ENCODE assay signal across 11 mouse cellular contexts in genomic region chr6:82763871-82764503, GRCm38 (mm10). TPM values are rescaled to one million over a fixed set of nuclear protein-coding genes. Genes with fewer than 3 reads are reported as not detected.
A peak's percentile ranks its signal among the peaks of the same experiment; 100 is the strongest.
DNase-seq lines count a peak whose midpoint lies in the region; ATAC-seq and TF ChIP-seq lines count a peak whose summit lies in the region.
"Had no signal": no experiment of that assay in that cellular context is flagged by ENCODE, and none has a peak within 500 bp of the region (broad histone marks: within the 10 kb centered on the region; RNA-seq: fewer than 3 reads in every experiment).

No protein-coding gene starts in this region.

- 53% methylated on average over 9 of the region's 9 CpGs for WGBS in limb, embryonic 15.5 days
- WGBS in limb, embryonic 10.5 days = 52% methylated on average over 9 of the region's 9 CpGs
- WGBS in bone marrow, adult 2 months = 5% methylated on average over 9 of the region's 9 CpGs
- WGBS in intestine, embryonic 14.5 days = 21% methylated on average over 9 of the region's 9 CpGs
- WGBS in small intestine, adult 2 months = 14% methylated on average over 9 of the region's 9 CpGs
- WGBS in forebrain, embryonic 13.5 days = 58% methylated on average over 9 of the region's 9 CpGs

- H3K9ac ChIP-seq in limb, embryonic 15.5 days = no peak overlapping the region
- no peak overlapping the region for H3K9ac ChIP-seq in intestine, embryonic 14.5 days (ENCODE audit: low read length)
- no peak overlapping the region for H3K9ac ChIP-seq in forebrain, embryonic 13.5 days
- H3K9ac ChIP-seq: forebrain, embryonic 15.5 days; limb, embryonic 13.5 days had no signal

- peak overlapping the region; percentile 30; the same call in 1 of the 2 replicates for H3K27ac ChIP-seq in limb, embryonic 15.5 days
- no peak overlapping the region for H3K27ac ChIP-seq in limb, embryonic 10.5 days
- H3K27ac ChIP-seq in bone marrow, adult 2 months (ENCODE audit: control insufficient read depth, insufficient read depth, low read depth, low read length, poor library complexity) = peak overlapping the region; percentile 85
- peak overlapping the region; percentile 34; the same call in 1 of the 2 replicates for H3K27ac ChIP-seq in intestine, embryonic 14.5 days (ENCODE audit: low read depth)
- H3K27ac ChIP-seq in small intestine, adult 2 months (ENCODE audit: insufficient read depth, low read depth, low read length) = peak overlapping the region; percentile 64
- H3K27ac ChIP-seq in forebrain, embryonic 13.5 days = no peak overlapping the region
- H3K27ac ChIP-seq: forebrain, embryonic 15.5 days; limb, embryonic 13.5 days had no signal

- no peak for TF ChIP-seq CTCF in bone marrow, adult 2 months (IDR thresholded peaks at IDR 0.05; ENCODE audit: control insufficient read depth, insufficient read depth, low read length)
- TF ChIP-seq CTCF in small intestine, adult 2 months (IDR thresholded peaks at IDR 0.05; ENCODE audit: extremely low read depth, insufficient read length, insufficient replicate concordance, low read depth, low read length) = no peak

- H3K27me3 ChIP-seq in limb, embryonic 15.5 days = no peaks in the 10 kb centered on the region
- H3K27me3 ChIP-seq in limb, embryonic 10.5 days (ENCODE audit: low read depth, poor library complexity, severe bottlenecking) = no peaks in the 10 kb centered on the region
- H3K27me3 ChIP-seq in intestine, embryonic 14.5 days (replicated peaks; ENCODE audit: control insufficient read depth, insufficient read depth, low read length) = no peaks in the 10 kb centered on the region
- no peaks in the 10 kb centered on the region for H3K27me3 ChIP-seq in small intestine, adult 2 months (ENCODE audit: control insufficient read depth, insufficient read depth, low read length)
- H3K27me3 ChIP-seq in forebrain, embryonic 13.5 days = no peaks in the 10 kb centered on the region
- H3K27me3 ChIP-seq: forebrain, embryonic 15.5 days; limb, embryonic 13.5 days had no signal

- no peak for ATAC-seq in limb, embryonic 15.5 days (ENCODE audit: insufficient number of reproducible peaks, low FRiP score, low TSS enrichment, low read depth)
- ATAC-seq in intestine, embryonic 14.5 days (replicated peaks; ENCODE audit: low FRiP score, low TSS enrichment, low read depth) = peak; percentile 77
- no peak for ATAC-seq in forebrain, embryonic 13.5 days
- ATAC-seq: activated CD4-positive, CD25-positive, alpha-beta regulatory T cell, adult 4 months; forebrain, embryonic 15.5 days had no signal

- H3K4me1 ChIP-seq in limb, embryonic 15.5 days = peaks cover 12% of the 10 kb centered on the region
- H3K4me1 ChIP-seq in limb, embryonic 10.5 days = peaks cover 3% of the 10 kb centered on the region; the same call in 1 of the 2 replicates
- H3K4me1 ChIP-seq in bone marrow, adult 2 months (ENCODE audit: control insufficient read depth, insufficient read depth, low read length) = peaks cover 13% of the 10 kb centered on the region
- H3K4me1 ChIP-seq in intestine, embryonic 14.5 days (replicated peaks; ENCODE audit: control insufficient read depth, insufficient read depth, low read length) = peaks cover 23% of the 10 kb centered on the region
- H3K4me1 ChIP-seq in small intestine, adult 2 months (ENCODE audit: control insufficient read depth, insufficient read depth, insufficient read length, low read length) = peaks cover 53% of the 10 kb centered on the region
- H3K4me1 ChIP-seq in forebrain, embryonic 13.5 days = 0 out of 2 replicates have a peak, but pooled peaks cover 5% of the 10 kb centered on the region
- H3K4me1 ChIP-seq: limb, embryonic 13.5 days had no signal

- 0 out of 2 replicates have a peak, but pooled peaks cover 10% of the 10 kb centered on the region for H3K36me3 ChIP-seq in limb, embryonic 15.5 days
- H3K36me3 ChIP-seq in limb, embryonic 10.5 days = peaks cover 26% of the 10 kb centered on the region
- H3K36me3 ChIP-seq in intestine, embryonic 14.5 days (ENCODE audit: control insufficient read depth, insufficient read depth, low read length) = peaks cover 8% of the 10 kb centered on the region
- H3K36me3 ChIP-seq in small intestine, adult 2 months (ENCODE audit: control insufficient read depth, insufficient read depth, low read length) = no peaks in the 10 kb centered on the region
- H3K36me3 ChIP-seq in forebrain, embryonic 13.5 days (ENCODE audit: poor library complexity, severe bottlenecking) = peaks cover 11% of the 10 kb centered on the region; the same call in 1 of the 2 replicates
- H3K36me3 ChIP-seq: forebrain, embryonic 15.5 days had no signal

- no peak for TF ChIP-seq POLR2A in bone marrow, adult 2 months (IDR thresholded peaks at IDR 0.05; ENCODE audit: borderline replicate concordance, control insufficient read depth, low read depth, low read length)
- TF ChIP-seq POLR2A in small intestine, adult 2 months (IDR thresholded peaks at IDR 0.05; ENCODE audit: low read depth, low read length) = no peak

- no peak for DNase-seq in limb, embryonic 10.5 days (ENCODE audit: low spot score)
- DNase-seq in intestine, embryonic 14.5 days (ENCODE audit: low spot score) = no peak
- DNase-seq in cerebellum, postnatal 36 days = no peak
- DNase-seq in MN1 (ENCODE audit: low spot score) = no peak

- no peaks in the 10 kb centered on the region for H3K9me3 ChIP-seq in limb, embryonic 15.5 days
- no peaks in the 10 kb centered on the region for H3K9me3 ChIP-seq in limb, embryonic 10.5 days (replicated peaks)
- no peaks in the 10 kb centered on the region for H3K9me3 ChIP-seq in intestine, embryonic 14.5 days (ENCODE audit: control insufficient read depth, low read length)
- H3K9me3 ChIP-seq in forebrain, embryonic 13.5 days (replicated peaks) = no peaks in the 10 kb centered on the region
- H3K9me3 ChIP-seq: forebrain, embryonic 15.5 days; limb, embryonic 13.5 days had no signal

- H3K4me3 ChIP-seq in limb, embryonic 15.5 days = no peak overlapping the region
- no peak overlapping the region for H3K4me3 ChIP-seq in limb, embryonic 10.5 days
- no peak overlapping the region for H3K4me3 ChIP-seq in bone marrow, adult 2 months (replicated peaks; ENCODE audit: control insufficient read depth, low read depth, low read length)
- no peak overlapping the region for H3K4me3 ChIP-seq in intestine, embryonic 14.5 days (ENCODE audit: low read depth, low read length)
- no peak overlapping the region for H3K4me3 ChIP-seq in small intestine, adult 2 months (ENCODE audit: low read depth, low read length)
- no peak overlapping the region for H3K4me3 ChIP-seq in forebrain, embryonic 13.5 days
- H3K4me3 ChIP-seq: forebrain, embryonic 15.5 days; limb, embryonic 13.5 days had no signal

- H3K4me2 ChIP-seq in limb, embryonic 15.5 days = no peak overlapping the region
- H3K4me2 ChIP-seq in intestine, embryonic 14.5 days (ENCODE audit: low read length) = peak overlapping the region; percentile 16; the same call in 1 of the 2 replicates
- H3K4me2 ChIP-seq in forebrain, embryonic 13.5 days = no peak overlapping the region
- H3K4me2 ChIP-seq: forebrain, embryonic 15.5 days; limb, embryonic 13.5 days had no signal

RNA-seq across cellular contexts. Expression of gene Hk2, which starts 10.3 kb away (rescaled TPM):
- polyA plus RNA-seq in limb, embryonic 15.5 days (2015; fragmentation: Nextera tagmentation; extraction: Ambion mirVana) = 25.4 TPM in 2 replicates
- polyA plus RNA-seq in limb, embryonic 10.5 days (2016; fragmentation: Nextera tagmentation; extraction: Ambion mirVana) = 27.5 and 35.9 TPM in 2 replicates
- 6.8 and 33.9 TPM in 2 replicates for polyA plus RNA-seq in bone marrow, adult 2 months (2011; ENCODE audit: insufficient read depth, insufficient read length, low replicate concordance, missing spikeins)
- 31.9 and 32.3 TPM in 2 replicates for polyA plus RNA-seq in intestine, embryonic 14.5 days (2014; fragmentation: Nextera tagmentation; extraction: Ambion mirVana)
- polyA plus RNA-seq in small intestine, adult 2 months (2012; rRNA removed) = 2.2 and 6.1 TPM in 2 replicates
- 13.4 and 16.8 TPM in 2 replicates for polyA plus RNA-seq in forebrain, embryonic 13.5 days (2015; fragmentation: Nextera tagmentation; extraction: Ambion mirVana)

RNA-seq across cellular contexts. Expression of gene Pole4, which starts 58.8 kb away (rescaled TPM):
- polyA plus RNA-seq in limb, embryonic 15.5 days (2015; fragmentation: Nextera tagmentation; extraction: Ambion mirVana) = 89.2 and 92.9 TPM in 2 replicates
- polyA plus RNA-seq in limb, embryonic 10.5 days (2016; fragmentation: Nextera tagmentation; extraction: Ambion mirVana) = 90.6 and 92.5 TPM in 2 replicates
- polyA plus RNA-seq in bone marrow, adult 2 months (2011; ENCODE audit: insufficient read depth, insufficient read length, low replicate concordance, missing spikeins) = 33.0 and 44.4 TPM in 2 replicates
- polyA plus RNA-seq in intestine, embryonic 14.5 days (2014; fragmentation: Nextera tagmentation; extraction: Ambion mirVana) = 107 and 116 TPM in 2 replicates
- polyA plus RNA-seq in small intestine, adult 2 months (2012; rRNA removed) = 5.7 and 7.2 TPM in 2 replicates
- 94.9 and 95.0 TPM in 2 replicates for polyA plus RNA-seq in forebrain, embryonic 13.5 days (2015; fragmentation: Nextera tagmentation; extraction: Ambion mirVana)

Comparison
In these comparisons a context has a peak if more than half of its experiments do, and no peak if none do; other contexts are left out.
1. H3K27ac ChIP-seq: peak in limb, embryonic 15.5 days (single experiment), bone marrow, adult 2 months (single experiment), intestine, embryonic 14.5 days (single experiment) and small intestine, adult 2 months (single experiment); none in limb, embryonic 10.5 days (single experiment) and forebrain, embryonic 13.5 days (single experiment).